Mouse (Mus musculus): ENCODE data around the gene Zfp628.

GRCm38 (mm10) chr7:4912248-4912647 lies 2.8 kb upstream of the Zfp628 start:
- TF ChIP-seq CTCF (conservative IDR thresholded peaks at IDR 0.05; ENCODE audit: insufficient read depth, insufficient read length, low read depth, low read length) (no peak), POLR2A (IDR thresholded peaks at IDR 0.05; ENCODE audit: low read depth, low read length) (no peak)
